Mouse (Mus musculus) MEL (cell line): ENCODE data around the gene Timm13. TPM values are rescaled to one million over a fixed set of nuclear protein-coding genes. Genes with fewer than 3 reads are reported as not detected.

Experiments used
- DNase-seq: peaks from one replicate; pipeline ENCODE4 v3.0.0; 2011; ENCODE audit warnings: low read depth, low spot score
- H3K27ac ChIP-seq: 2 replicates; pipeline ENCODE4 v1.5.1; 2012; ENCODE audit warnings: low read depth, mild to moderate bottlenecking, control low read depth, low read length, moderate library complexity; ENCODE audit not compliant: control insufficient read depth
- H3K27me3 ChIP-seq, 2 experiments: fragments of 150-350 bp in 1 of 2; sonication (generic) in 1 of 2; 2 replicates each; pipeline ENCODE4 v1.6.1; 2012; ENCODE audit warnings: low read length in 2 of 2, mild to moderate bottlenecking in 2 of 2, improper control_type of control experiment in 1 of 2, moderate library complexity in 1 of 2; ENCODE audit not compliant: insufficient read depth in 2 of 2, control insufficient read depth in 1 of 2
- H3K36me3 ChIP-seq, 2 experiments: 2 replicates each; pipeline ENCODE4 v1.6.1; 2012 to 2014; ENCODE audit warnings: low read length in 2 of 2, improper control_type of control experiment in 1 of 2, inconsistent platforms in 1 of 2, mild to moderate bottlenecking in 1 of 2; ENCODE audit not compliant: insufficient read depth in 2 of 2, control insufficient read depth in 1 of 2
- H3K4me1 ChIP-seq, 2 experiments: fragments of 150-350 bp in 1 of 2; sonication (generic) in 1 of 2; 2 replicates each; pipeline ENCODE4 v1.6.1; 2012; ENCODE audit warnings: low read length in 2 of 2, improper control_type of control experiment in 1 of 2, mild to moderate bottlenecking in 1 of 2; ENCODE audit not compliant: insufficient read depth in 2 of 2, control insufficient read depth in 1 of 2
- H3K4me3 ChIP-seq, 2 experiments: fragments of 150-350 bp in 1 of 2; sonication (generic) in 1 of 2; 2 replicates each; pipeline ENCODE4 v1.5.1; 2012; ENCODE audit warnings: low read depth in 2 of 2, low read length in 2 of 2, mild to moderate bottlenecking in 2 of 2, moderate library complexity in 2 of 2, control low read depth in 1 of 2, improper control_type of control experiment in 1 of 2; ENCODE audit not compliant: control insufficient read depth in 1 of 2, insufficient read depth in 1 of 2
- H3K79me2 ChIP-seq: 2 replicates; pipeline ENCODE4 v1.6.1; 2012; ENCODE audit warnings: mild to moderate bottlenecking, low read length, moderate library complexity; ENCODE audit not compliant: control insufficient read depth, poor library complexity, insufficient read depth
- H3K9ac ChIP-seq: 2 replicates; pipeline ENCODE4 v1.6.1; 2012; ENCODE audit warnings: low read depth, mild to moderate bottlenecking, control low read depth, low read length, moderate library complexity; ENCODE audit not compliant: control insufficient read depth, poor library complexity, severe bottlenecking
- H3K9me3 ChIP-seq: fragments of 150-350 bp; sonication (generic); replicated peaks from 2 replicates; pipeline ENCODE4 v1.6.1; 2012; ENCODE audit warnings: mild to moderate bottlenecking, low read length, improper control_type of control experiment, moderate library complexity; ENCODE audit not compliant: insufficient read depth
- BHLHE40 ChIP-seq: IDR thresholded peaks from 2 replicates; pipeline ENCODE4 v1.6.1; 2012; ENCODE audit warnings: low read depth, mild to moderate bottlenecking, inconsistent platforms, low read length, improper control_type of control experiment, borderline replicate concordance
- CHD1 ChIP-seq: IDR thresholded peaks from 2 replicates; pipeline ENCODE4 v1.6.1; 2012; ENCODE audit warnings: low read depth, mild to moderate bottlenecking, inconsistent platforms, low read length, improper control_type of control experiment
- E2F4 ChIP-seq: IDR thresholded peaks from 2 replicates; pipeline ENCODE4 v1.6.1; 2011; ENCODE audit warnings: low read depth, low read length, improper control_type of control experiment, borderline replicate concordance
- ETS1 ChIP-seq: IDR thresholded peaks from 2 replicates; pipeline ENCODE4 v1.6.1; 2012; ENCODE audit warnings: low read depth, mild to moderate bottlenecking, inconsistent platforms, low read length, improper control_type of control experiment, moderate library complexity
- GABPA ChIP-seq: IDR thresholded peaks from 2 replicates; pipeline ENCODE4 v1.6.1; 2012; ENCODE audit warnings: low read depth, mild to moderate bottlenecking, inconsistent platforms, low read length, improper control_type of control experiment, moderate library complexity
- GATA1 ChIP-seq: IDR thresholded peaks from 2 replicates; pipeline ENCODE4 v1.6.1; 2011; ENCODE audit warnings: low read depth, low read length, improper control_type of control experiment
- HCFC1 ChIP-seq: IDR thresholded peaks from 2 replicates; pipeline ENCODE4 v1.6.1; 2012; ENCODE audit warnings: low read depth, mild to moderate bottlenecking, inconsistent platforms, low read length, improper control_type of control experiment, moderate library complexity
- JUND ChIP-seq: IDR thresholded peaks from 2 replicates; pipeline ENCODE4 v1.6.1; 2011; ENCODE audit warnings: low read depth, mild to moderate bottlenecking, improper control_type of control experiment, low read length
- KAT2A ChIP-seq: conservative IDR thresholded peaks from 2 replicates; pipeline ENCODE4 v1.6.1; 2012; ENCODE audit warnings: low read depth, low read length, improper control_type of control experiment, inconsistent platforms
- MAX ChIP-seq: IDR thresholded peaks from 2 replicates; pipeline ENCODE4 v1.6.1; 2011; ENCODE audit warnings: low read length, improper control_type of control experiment
- MEF2A ChIP-seq: IDR thresholded peaks from 2 replicates; pipeline ENCODE4 v1.6.1; 2014; ENCODE audit warnings: low read depth, mild to moderate bottlenecking, inconsistent platforms, low read length, improper control_type of control experiment; ENCODE audit not compliant: poor library complexity, insufficient replicate concordance, severe bottlenecking; ENCODE audit errors: extremely low read depth
- MYB ChIP-seq: IDR thresholded peaks from 2 replicates; pipeline ENCODE4 v1.6.1; 2011; ENCODE audit warnings: mild to moderate bottlenecking, low read depth, low read length, improper control_type of control experiment
- NRF1 ChIP-seq: IDR thresholded peaks from 2 replicates; pipeline ENCODE4 v1.6.1; 2014; ENCODE audit warnings: low read depth, mild to moderate bottlenecking, inconsistent platforms, low read length, improper control_type of control experiment, moderate library complexity; ENCODE audit not compliant: poor library complexity, insufficient read depth, severe bottlenecking
- POLR2AphosphoS2 ChIP-seq: IDR thresholded peaks from 2 replicates; pipeline ENCODE4 v1.6.1; 2011; ENCODE audit warnings: low read length, improper control_type of control experiment
- POLR2AphosphoS5 ChIP-seq: IDR thresholded peaks from 2 replicates; pipeline ENCODE4 v1.6.1; 2012; ENCODE audit warnings: low read depth, borderline replicate concordance, mild to moderate bottlenecking, inconsistent platforms, low read length, moderate library complexity, mixed read lengths
- RAD21 ChIP-seq: IDR thresholded peaks from 2 replicates; pipeline ENCODE4 v1.6.1; 2011; ENCODE audit warnings: mild to moderate bottlenecking, low read depth, low read length, improper control_type of control experiment
- TAL1 ChIP-seq: IDR thresholded peaks from 2 replicates; pipeline ENCODE4 v1.6.1; 2012; ENCODE audit warnings: mild to moderate bottlenecking, inconsistent platforms, low read length, moderate library complexity, mixed read lengths
- TBP ChIP-seq: IDR thresholded peaks from 2 replicates; pipeline ENCODE4 v1.8.0; 2011; ENCODE audit warnings: low read depth, low read length, improper control_type of control experiment
- TCF12 ChIP-seq: IDR thresholded peaks from 2 replicates; pipeline ENCODE4 v1.6.1; 2014; ENCODE audit warnings: low read depth, mild to moderate bottlenecking, inconsistent platforms, low read length, improper control_type of control experiment, moderate library complexity
- UBTF ChIP-seq: IDR thresholded peaks from 2 replicates; pipeline ENCODE4 v1.6.1; 2012; ENCODE audit warnings: low read depth, mild to moderate bottlenecking, inconsistent platforms, low read length, improper control_type of control experiment, moderate library complexity, borderline replicate concordance; ENCODE audit not compliant: insufficient read depth
- USF1 ChIP-seq: IDR thresholded peaks from 2 replicates; pipeline ENCODE4 v1.6.1; 2014; ENCODE audit warnings: low read depth, mild to moderate bottlenecking, inconsistent platforms, low read length, improper control_type of control experiment, moderate library complexity
- USF2 ChIP-seq, 2 experiments: IDR thresholded peaks; 2 replicates each; pipeline ENCODE4 v1.6.1; 2011 to 2012; ENCODE audit warnings: improper control_type of control experiment in 2 of 2, low read length in 2 of 2, borderline replicate concordance in 1 of 2, inconsistent platforms in 1 of 2, low read depth in 1 of 2, mild to moderate bottlenecking in 1 of 2; ENCODE audit not compliant: insufficient read depth in 1 of 2
- ZKSCAN1 ChIP-seq: IDR thresholded peaks from 2 replicates; pipeline ENCODE4 v1.6.1; 2012; ENCODE audit warnings: low read depth, mild to moderate bottlenecking, inconsistent platforms, low read length, improper control_type of control experiment, moderate library complexity
- ZMIZ1 ChIP-seq: IDR thresholded peaks from 2 replicates; pipeline ENCODE4 v1.6.1; 2012; ENCODE audit warnings: low read depth, mild to moderate bottlenecking, inconsistent platforms, low read length, improper control_type of control experiment, moderate library complexity
- ZNF384 ChIP-seq: IDR thresholded peaks from 2 replicates; pipeline ENCODE4 v1.6.1; 2012; ENCODE audit warnings: low read depth, mild to moderate bottlenecking, inconsistent platforms, low read length, improper control_type of control experiment
- polyA plus RNA-seq, 2 experiments: library from polyadenylated mRNA; stranded (reverse) in 1 of 2; unstranded in 1 of 2; fragments of >175 nt in 1 of 2; fragments of >200 nt in 1 of 2; gene quantifications; 2 replicates each; pipeline versions ENCODE4 v1.2.1 to v1.2.4; 2012; ENCODE audit warnings: low replicate concordance in 2 of 2, low read depth in 1 of 2; ENCODE audit not compliant: insufficient read length in 2 of 2, insufficient read depth in 1 of 2, missing spikeins in 1 of 2
- total RNA-seq: library from RNA; depleted of rRNA; stranded (reverse); fragments of 300-350 nt; gene quantifications from 2 replicates; pipeline ENCODE4 v1.2.3, GENCODE M21; 2012

Timm13 gene
- total and polyA plus RNA-seq, 3 experiments: 329 to 645 (median 349) TPM

DNA sequence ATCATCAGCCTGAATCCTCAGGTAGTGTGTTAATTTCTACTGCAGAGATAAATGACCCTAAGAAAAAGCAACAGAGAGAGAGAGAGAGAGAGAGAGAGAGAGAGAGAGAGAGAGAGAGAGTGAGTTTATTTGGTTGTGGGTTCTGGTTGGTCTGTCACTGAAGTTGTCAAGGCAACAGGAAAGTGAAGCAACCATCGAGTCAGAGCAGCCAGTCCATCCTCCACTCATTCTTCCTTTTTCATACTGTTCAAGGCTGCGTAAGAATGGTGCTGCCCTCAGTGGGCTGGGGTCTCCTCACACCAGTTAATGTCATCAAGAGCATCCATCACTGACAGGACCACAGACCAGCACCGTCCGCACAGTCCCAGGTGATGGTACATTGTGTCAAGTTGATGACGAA lies 43.5 kb upstream of the Timm13 start:
- H3K79me2 ChIP-seq: no peaks in the 10 kb centered on the region
- no peak for DNase-seq
- TF ChIP-seq CHD1 (no peak), ETS1 (no peak), ZNF384 (no peak), BHLHE40 (no peak), USF1 (no peak), POLR2AphosphoS2 (no peak), RAD21 (no peak), TCF12 (no peak), ZKSCAN1 (no peak), E2F4 (no peak), JUND (no peak), GABPA (no peak), MYB (no peak), MEF2A (no peak), HCFC1 (no peak), TAL1 (no peak), KAT2A (no peak), MAX (no peak), UBTF (no peak), USF2 (IDR thresholded peaks at IDR 0.05; ENCODE audit: borderline replicate concordance in 1 of 2, insufficient read depth in 1 of 2, low read depth in 1 of 2, low read length in 2 of 2) (no peak)
- H3K4me3 ChIP-seq: no peak overlapping the region
- H3K27ac ChIP-seq: no peak overlapping the region
- H3K36me3 ChIP-seq: peaks cover 0 to 10% of the 10 kb centered on the region in 2 experiments; a peak in 1 of 4 replicates
- H3K9ac ChIP-seq: no peak overlapping the region
- no peaks in the 10 kb centered on the region for H3K9me3 ChIP-seq
- H3K27me3 ChIP-seq: no peaks in the 10 kb centered on the region
- peaks cover 7 to 22% of the 10 kb centered on the region in 2 experiments; a peak in 3 of 4 replicates for H3K4me1 ChIP-seq

DNA sequence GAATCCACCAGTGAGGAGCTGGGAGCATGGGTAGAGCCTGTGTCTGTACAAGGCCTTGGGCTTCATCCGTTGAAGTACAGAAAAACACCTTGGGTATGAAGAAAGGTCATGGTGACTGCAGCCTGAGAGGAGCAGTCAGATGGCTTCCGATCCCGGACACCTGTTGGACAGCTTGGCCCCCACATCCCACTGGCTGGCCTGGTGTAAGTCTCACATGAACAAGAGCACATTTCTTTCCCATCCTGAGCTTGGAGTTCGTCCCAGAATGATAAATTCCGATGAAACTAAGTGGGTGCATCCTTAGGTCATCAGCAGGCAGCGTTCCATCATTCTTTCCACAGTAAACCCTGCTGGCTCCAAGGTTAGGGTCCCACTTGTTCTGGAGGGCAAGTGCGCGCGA lies 42.9 kb upstream of the Timm13 start:
- Histone ChIP-seq H3K27ac (no peak overlapping the region), H3K9ac (no peak overlapping the region), H3K4me1 (peaks cover 2 to 18% of the 10 kb centered on the region in 2 experiments; a peak in 3 of 4 replicates), H3K27me3 (no peaks in the 10 kb centered on the region), H3K36me3 (peaks cover 0 to 7% of the 10 kb centered on the region in 2 experiments; a peak in 1 of 4 replicates), H3K9me3 (no peaks in the 10 kb centered on the region), H3K4me3 (no peak overlapping the region), H3K79me2 (no peaks in the 10 kb centered on the region)
- TF ChIP-seq MYB: no peak
- TF ChIP-seq UBTF: no peak
- no peak for TF ChIP-seq TBP
- no peak for TF ChIP-seq GATA1
- TF ChIP-seq ZNF384: no peak
- TF ChIP-seq TAL1: no peak
- TF ChIP-seq ETS1: no peak
- TF ChIP-seq USF1: no peak
- no peak for TF ChIP-seq ZMIZ1
- no peak for TF ChIP-seq NRF1
- TF ChIP-seq POLR2AphosphoS5: no peak
- TF ChIP-seq GABPA: no peak
- TF ChIP-seq E2F4: no peak
- TF ChIP-seq JUND: no peak
- DNase-seq: no peak
